Mouse (Mus musculus): ENCODE data around the gene Cdhr4. TPM values are rescaled to one million over a fixed set of nuclear protein-coding genes. Genes with fewer than 3 reads are reported as not detected.
A peak's percentile ranks its signal among the peaks of the same experiment; 100 is the strongest.
"Not testable (repeated sequence)": the region's sequence is repeated elsewhere in the genome, so short reads cannot be mapped to it uniquely, and the experiment has no call there.

Cdhr4 gene
- polyA plus RNA-seq, 1 experiment, result 6.1 TPM

DNA sequence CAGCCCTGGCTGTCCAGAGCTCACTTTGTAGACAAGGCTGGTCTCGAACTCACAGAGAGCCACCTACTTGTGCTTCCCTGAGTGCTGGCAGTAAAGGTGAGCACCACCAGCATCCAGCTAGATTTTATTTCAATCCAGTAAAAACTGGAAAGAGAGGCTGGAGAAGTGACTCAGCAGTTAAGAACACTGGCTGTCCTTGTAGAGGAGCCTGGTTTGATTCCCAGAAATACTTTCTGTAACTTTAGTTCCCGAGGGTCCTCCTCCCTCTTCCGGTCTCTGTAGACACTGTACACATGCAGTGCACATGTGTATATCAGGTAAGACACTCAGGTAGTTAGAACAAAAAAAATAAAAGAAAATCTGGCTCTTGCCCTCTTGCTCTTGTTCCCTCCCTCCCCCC, 4.3 kb upstream of the Cdhr4 start:
- no peak for DNase-seq (ENCODE audit: low read depth)
- TF ChIP-seq POLR2A (IDR thresholded peaks at IDR 0.05; ENCODE audit: borderline replicate concordance, extremely low read depth, insufficient read depth, insufficient read length, poor library complexity, severe bottlenecking) (no peak), CTCF (IDR thresholded peaks at IDR 0.05; ENCODE audit: borderline replicate concordance, extremely low read depth, insufficient read depth, insufficient read length) (no peak)

DNA sequence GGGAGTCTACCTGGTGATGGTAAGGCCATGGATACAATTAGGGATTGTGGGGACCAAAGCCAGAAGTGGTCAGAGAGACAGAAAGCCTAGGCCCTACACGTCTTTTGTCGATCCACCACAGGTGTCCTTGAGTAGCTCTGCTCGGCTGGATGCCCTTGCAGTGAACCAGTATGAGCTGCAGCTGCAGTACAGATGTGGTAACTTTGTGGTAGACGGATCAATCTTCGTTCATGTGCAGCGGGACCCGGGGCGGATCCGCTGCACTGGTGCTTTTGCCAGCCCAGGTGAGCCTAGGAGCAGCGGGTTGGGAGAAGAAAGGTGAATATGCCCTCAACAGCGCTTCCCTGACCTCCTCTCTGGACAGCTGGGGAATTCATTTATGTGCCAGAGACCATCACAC, 716 bp downstream of the Cdhr4 start:
- TF ChIP-seq CTCF (IDR thresholded peaks at IDR 0.05; ENCODE audit: borderline replicate concordance, extremely low read depth, insufficient read depth, insufficient read length), result no peak
- TF ChIP-seq POLR2A (IDR thresholded peaks at IDR 0.05; ENCODE audit: borderline replicate concordance, extremely low read depth, insufficient read depth, insufficient read length, poor library complexity, severe bottlenecking), result no peak
- DNase-seq (ENCODE audit: low read depth), result no peak

DNA sequence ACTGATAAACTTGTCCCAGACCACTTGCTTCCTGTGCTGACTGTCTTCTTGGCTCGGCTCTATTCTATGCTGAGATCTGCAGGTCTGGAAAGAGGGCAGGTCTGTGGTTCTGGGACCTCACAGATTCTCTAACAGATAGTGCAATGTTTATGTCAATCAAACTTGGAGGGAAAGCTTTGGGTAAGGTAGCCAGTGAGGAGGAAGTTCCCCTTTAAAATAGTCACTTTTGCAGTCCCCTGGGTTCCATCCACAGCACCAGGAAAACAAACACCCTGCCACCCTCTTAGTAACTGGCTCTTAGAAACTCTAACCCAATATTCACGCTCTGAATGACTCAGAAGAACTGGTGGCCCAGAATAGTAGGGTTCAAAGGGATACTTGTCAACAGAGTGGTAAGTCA, 2.2 kb downstream of the Cdhr4 start:
- TF ChIP-seq POLR2A (IDR thresholded peaks at IDR 0.05; ENCODE audit: borderline replicate concordance, extremely low read depth, insufficient read depth, insufficient read length, poor library complexity, severe bottlenecking) (no peak), CTCF (IDR thresholded peaks at IDR 0.05; ENCODE audit: borderline replicate concordance, extremely low read depth, insufficient read depth, insufficient read length) (no peak)
- DNase-seq (ENCODE audit: low read depth), result no peak

DNA sequence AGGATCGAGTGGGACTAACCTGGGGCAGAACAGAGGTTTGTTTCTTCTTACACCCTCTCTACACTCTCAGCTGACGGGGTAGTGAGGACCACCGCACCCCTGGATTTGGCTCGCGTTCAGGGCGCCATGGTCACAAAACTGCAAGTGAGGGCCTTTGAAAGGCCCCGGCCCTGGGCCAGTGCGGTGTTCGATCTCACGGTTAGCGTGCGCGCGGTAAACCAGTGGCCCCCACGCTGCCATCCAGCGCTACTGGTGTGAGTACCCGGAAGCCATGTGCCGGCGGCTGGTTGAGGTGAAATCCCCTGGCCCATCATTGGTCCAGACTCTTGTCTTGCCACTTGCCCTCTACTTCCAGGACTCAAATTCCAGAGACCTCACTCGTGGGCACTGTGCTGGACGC, 3.2 kb downstream of the Cdhr4 start:
- DNase-seq (ENCODE audit: low read depth), result no peak
- TF ChIP-seq POLR2A (IDR thresholded peaks at IDR 0.05; ENCODE audit: borderline replicate concordance, extremely low read depth, insufficient read depth, insufficient read length, poor library complexity, severe bottlenecking) (no peak), CTCF (IDR thresholded peaks at IDR 0.05; ENCODE audit: borderline replicate concordance, extremely low read depth, insufficient read depth, insufficient read length) (no peak)

DNA sequence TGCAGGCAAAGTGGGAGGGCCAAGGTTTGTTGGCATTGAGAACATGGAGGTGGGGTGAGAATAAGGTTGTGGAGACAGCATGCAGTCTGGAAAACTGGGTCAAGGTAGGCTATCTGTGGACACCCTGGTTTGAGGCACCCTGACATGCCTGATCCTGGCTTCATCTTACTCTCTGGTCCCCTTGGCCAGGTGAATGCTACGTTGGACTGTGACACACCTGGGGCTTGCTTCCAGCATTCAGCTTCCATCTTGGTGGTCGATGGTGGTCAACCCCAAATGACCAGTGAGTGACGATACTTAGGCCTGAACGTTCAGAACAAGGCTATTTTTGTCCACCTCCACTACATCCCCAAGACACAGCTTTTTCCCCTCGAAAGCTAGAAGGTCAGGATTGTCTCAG, 3.8 kb downstream of the Cdhr4 start, which contains the start of gene Gm20662:
Gm20662 (plus strand) TSS at position 301 of the 400 bp plus-strand sequence.
- DNase-seq (ENCODE audit: low read depth), result no peak
- no peak for TF ChIP-seq POLR2A (IDR thresholded peaks at IDR 0.05; ENCODE audit: borderline replicate concordance, extremely low read depth, insufficient read depth, insufficient read length, poor library complexity, severe bottlenecking)

DNA sequence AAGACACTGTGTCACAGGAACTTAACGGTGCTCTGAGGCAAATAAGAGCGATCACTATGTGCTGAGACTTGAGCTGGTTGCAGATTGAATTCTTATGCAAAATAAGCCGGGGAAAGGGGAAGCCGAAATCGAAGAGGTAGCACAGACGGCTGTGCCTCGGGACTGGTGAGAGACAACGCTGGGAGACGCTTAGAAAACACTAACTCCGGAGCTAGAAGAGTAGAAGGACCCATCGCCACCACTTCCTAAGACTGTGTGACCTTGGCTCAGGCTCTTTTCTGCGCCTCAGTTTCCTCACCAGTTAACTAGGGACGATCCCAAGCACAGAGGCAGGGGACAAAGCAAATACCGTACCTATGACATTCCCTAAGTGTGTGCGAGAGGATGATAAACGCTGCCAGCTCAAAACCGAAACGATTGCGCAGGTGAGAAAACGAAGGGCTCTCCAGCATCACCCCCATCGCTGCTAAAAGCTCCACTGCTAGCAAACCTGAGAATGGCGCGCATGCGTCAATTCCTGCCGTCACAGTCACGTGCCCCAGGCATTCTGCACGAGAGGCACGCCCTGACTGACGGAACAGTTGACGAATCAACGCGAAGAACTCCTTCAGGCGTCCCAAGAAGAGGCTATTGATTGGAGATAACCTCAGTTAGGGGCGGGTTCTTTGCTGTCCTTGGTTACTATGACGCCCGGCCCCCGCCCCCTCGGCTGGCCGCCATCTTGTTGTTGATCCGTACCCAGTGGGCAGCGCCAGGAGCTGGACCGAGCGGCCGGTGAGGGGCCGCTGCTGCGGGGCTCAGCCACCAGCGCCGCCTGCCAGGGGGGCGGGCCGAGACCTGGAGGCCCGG, 9.8 kb downstream of the Cdhr4 start, which contains the start of gene Ip6k1:
Ip6k1 (plus strand) TSS at position 580 of the 849 bp plus-strand sequence.
- DNase-seq (ENCODE audit: low read depth), result peak; percentile 100
- peak; percentile 54 for TF ChIP-seq POLR2A (IDR thresholded peaks at IDR 0.05; ENCODE audit: borderline replicate concordance, extremely low read depth, insufficient read depth, insufficient read length, poor library complexity, severe bottlenecking)
- TF ChIP-seq CTCF (IDR thresholded peaks at IDR 0.05; ENCODE audit: borderline replicate concordance, extremely low read depth, insufficient read depth, insufficient read length), result no peak

DNA sequence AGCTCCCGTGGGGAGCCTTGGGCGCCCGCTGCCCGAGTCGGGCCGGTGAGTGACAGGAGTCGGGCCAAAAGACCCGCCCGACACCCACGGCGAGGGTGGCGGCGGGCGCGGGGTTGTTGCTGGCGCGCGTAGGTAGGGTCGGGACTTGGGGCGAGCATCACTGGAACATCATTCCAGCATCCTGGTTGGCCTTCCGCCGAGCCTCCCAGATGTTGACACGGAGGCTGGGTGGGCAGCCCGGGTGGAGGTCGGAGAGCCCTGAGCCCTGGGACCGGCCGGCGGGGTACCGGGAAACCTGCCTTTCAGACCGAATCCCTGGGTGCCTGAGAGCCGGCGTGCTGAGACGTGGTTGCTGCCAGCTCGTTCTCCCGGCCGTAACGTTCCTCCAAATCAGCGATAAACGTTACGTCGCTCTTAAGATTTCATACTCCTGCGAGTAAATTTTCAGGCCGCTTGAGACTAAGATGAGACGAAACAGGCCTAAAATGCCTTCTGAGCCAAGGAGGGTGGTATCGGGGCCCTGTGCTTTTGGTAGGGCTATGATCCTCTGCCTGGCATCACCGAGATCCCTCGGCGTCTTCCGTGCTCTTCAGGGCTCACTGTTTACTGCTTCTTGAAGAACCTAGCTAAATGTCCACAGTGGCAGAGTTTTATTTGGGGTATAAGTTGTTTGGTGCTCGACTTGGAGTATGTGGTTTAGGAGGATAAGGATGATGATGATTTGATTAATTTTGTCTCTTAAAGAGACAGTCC, 10.7 kb downstream of the Cdhr4 start:
- peak; percentile 60 for DNase-seq (ENCODE audit: low read depth)
- TF ChIP-seq CTCF (IDR thresholded peaks at IDR 0.05; ENCODE audit: borderline replicate concordance, extremely low read depth, insufficient read depth, insufficient read length) (no peak), POLR2A (IDR thresholded peaks at IDR 0.05; ENCODE audit: borderline replicate concordance, extremely low read depth, insufficient read depth, insufficient read length, poor library complexity, severe bottlenecking) (no peak)

DNA sequence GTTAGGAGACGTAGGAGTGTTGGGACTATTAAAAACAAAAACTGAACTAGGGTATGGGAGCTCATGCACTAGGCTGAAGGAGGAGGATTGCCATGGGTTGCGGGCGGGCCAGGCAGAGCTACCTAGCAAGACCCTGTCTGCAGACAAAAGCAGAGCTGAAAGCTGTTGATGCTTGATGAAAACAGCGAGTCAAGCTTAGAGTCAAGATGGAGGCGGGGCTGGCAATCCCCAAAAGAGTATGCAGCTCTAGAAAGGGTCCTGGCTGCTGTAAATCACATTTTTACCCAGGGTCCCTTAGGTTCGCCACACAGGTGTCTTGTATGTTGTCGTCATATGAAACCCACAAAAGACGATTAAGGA, 11.2 kb downstream of the Cdhr4 start:
- TF ChIP-seq CTCF (IDR thresholded peaks at IDR 0.05; ENCODE audit: borderline replicate concordance, extremely low read depth, insufficient read depth, insufficient read length) (no peak), POLR2A (IDR thresholded peaks at IDR 0.05; ENCODE audit: borderline replicate concordance, extremely low read depth, insufficient read depth, insufficient read length, poor library complexity, severe bottlenecking) (peak; percentile 21; the same call in 1 of the 2 replicates)
- peak; percentile 63 for DNase-seq (ENCODE audit: low read depth)

DNA sequence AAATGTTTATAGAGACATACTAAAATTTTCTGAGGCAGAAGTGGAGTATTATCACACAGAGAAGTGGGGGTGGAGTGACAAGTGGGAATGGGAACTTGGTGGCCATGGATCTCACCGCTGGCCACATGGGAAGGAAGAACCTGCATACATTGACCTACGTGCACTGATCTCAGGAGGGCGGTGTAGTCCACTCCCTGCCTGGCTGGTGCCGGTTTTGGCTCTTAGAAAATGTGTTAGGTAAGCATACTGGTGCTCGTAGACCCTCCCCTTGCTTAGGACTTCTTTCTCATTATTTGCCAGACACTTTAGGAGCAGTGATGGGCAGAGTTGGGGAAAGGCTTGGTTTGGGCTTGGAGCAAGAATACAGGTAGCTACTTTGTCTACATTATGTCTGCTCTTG, 15.7 kb downstream of the Cdhr4 start:
- no peak for DNase-seq (ENCODE audit: low read depth)
- TF ChIP-seq CTCF (IDR thresholded peaks at IDR 0.05; ENCODE audit: borderline replicate concordance, extremely low read depth, insufficient read depth, insufficient read length) (no peak), POLR2A (IDR thresholded peaks at IDR 0.05; ENCODE audit: borderline replicate concordance, extremely low read depth, insufficient read depth, insufficient read length, poor library complexity, severe bottlenecking) (no peak)

DNA sequence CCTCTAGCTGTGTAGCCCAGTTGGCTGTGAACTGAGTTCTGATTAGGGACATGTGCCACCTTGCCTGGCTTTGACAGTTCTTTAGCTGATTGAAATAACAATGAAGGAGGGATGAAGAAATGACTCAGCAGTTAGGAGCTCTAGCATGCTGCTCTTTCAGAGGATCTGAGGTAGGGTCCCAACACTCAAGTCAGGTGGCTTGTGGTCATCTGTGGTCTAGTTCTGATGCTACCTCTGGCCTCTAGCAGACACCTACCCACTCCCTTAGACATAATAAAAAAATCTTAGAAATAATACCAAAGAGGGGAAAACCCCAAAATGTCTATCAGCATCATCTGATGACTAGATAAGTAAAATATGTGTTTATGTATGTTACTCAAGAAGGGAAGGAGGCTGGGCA, 18.1 kb downstream of the Cdhr4 start:
- DNase-seq (ENCODE audit: low read depth), result no peak

DNA sequence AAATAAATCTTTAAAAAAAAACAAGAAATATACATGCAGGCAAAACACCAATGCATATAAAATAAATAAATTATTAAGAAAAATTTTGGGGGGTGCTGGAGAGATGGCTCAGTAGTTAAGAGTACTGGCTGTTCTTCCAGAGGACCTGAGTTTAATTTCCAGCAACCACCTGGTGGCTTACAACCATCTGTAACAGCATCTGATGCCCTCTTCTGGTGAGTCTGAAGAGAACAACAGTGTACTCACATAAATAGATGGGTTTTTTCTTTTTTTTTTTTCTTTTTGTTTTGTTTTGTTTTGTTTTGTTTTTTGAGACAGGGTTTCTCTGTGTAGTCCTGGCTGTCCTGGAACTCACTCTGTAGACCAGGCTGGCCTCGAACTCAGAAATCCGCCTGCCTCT, 21.3 kb downstream of the Cdhr4 start:
- DNase-seq (ENCODE audit: low read depth), result not testable (repeated sequence)

More for the DNA sequence above, 18.1 kb downstream of the Cdhr4 start:
- no peak for TF ChIP-seq CTCF (IDR thresholded peaks at IDR 0.05; ENCODE audit: borderline replicate concordance, extremely low read depth, insufficient read depth, insufficient read length)
- TF ChIP-seq POLR2A (IDR thresholded peaks at IDR 0.05; ENCODE audit: borderline replicate concordance, extremely low read depth, insufficient read depth, insufficient read length, poor library complexity, severe bottlenecking), result no peak

DNA sequence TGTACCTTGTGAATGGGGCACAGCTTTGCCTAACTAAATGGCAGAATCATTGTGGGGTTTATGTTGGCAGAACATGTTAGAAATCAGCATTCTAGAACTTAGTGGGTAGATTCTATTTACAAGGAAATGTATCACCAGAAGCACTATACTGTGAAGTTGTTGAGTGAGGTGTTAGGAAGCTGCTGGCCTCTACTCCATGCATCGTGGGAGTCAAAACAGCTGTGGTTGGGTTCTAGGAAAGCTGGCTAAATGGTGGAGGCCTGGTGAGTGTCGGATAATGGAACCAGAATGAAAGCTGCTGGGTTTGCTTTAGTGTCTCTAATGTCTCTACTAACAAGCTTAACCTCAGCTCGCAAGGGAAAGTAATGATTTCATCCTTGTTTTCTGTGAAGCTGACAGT, 24.8 kb downstream of the Cdhr4 start:
- DNase-seq (ENCODE audit: low read depth), result no peak
- TF ChIP-seq POLR2A (IDR thresholded peaks at IDR 0.05; ENCODE audit: borderline replicate concordance, extremely low read depth, insufficient read depth, insufficient read length, poor library complexity, severe bottlenecking) (no peak), CTCF (IDR thresholded peaks at IDR 0.05; ENCODE audit: borderline replicate concordance, extremely low read depth, insufficient read depth, insufficient read length) (no peak)

Data from brain, embryonic 14.5 days (tissue).